Mouse (Mus musculus): ENCODE results near the gene Fhl1. TPM values are rescaled to one million over a fixed set of nuclear protein-coding genes. Genes with fewer than 3 reads are reported as not detected.

Gene Fhl1
- polyA plus RNA-seq, 1 experiment from 2014 or later = 52.0 TPM

GRCm38 (mm10) chrX:56791268-56791667, 59.7 kb downstream of the Fhl1 start:
- H3K4me1 ChIP-seq (ENCODE audit: control insufficient read depth, insufficient read depth, low read length) = no peaks in the 10 kb centered on the region
- no peaks in the 10 kb centered on the region for H3K9me3 ChIP-seq (ENCODE audit: control insufficient read depth, low read length)
- H3K36me3 ChIP-seq (ENCODE audit: control insufficient read depth, insufficient read depth, low read length) = no peaks in the 10 kb centered on the region; the same call in 1 of the 2 replicates
- ATAC-seq (ENCODE audit: insufficient number of reproducible peaks, low FRiP score, low TSS enrichment, low read depth) = peak; percentile 35; the same call in 1 of the 2 replicates
- no peak overlapping the region for H3K9ac ChIP-seq (ENCODE audit: low read length)
- no peak overlapping the region for H3K4me3 ChIP-seq (ENCODE audit: low read depth, low read length)
- H3K27me3 ChIP-seq (ENCODE audit: control insufficient read depth, insufficient read depth, low read length) = no peaks in the 10 kb centered on the region
- 57% methylated on average over 15 of the region's 15 CpGs for WGBS
- no peak overlapping the region for H3K4me2 ChIP-seq (ENCODE audit: low read depth, severe bottlenecking)
- DNase-seq (ENCODE audit: low spot score) = peak; percentile 64
- H3K27ac ChIP-seq (replicated peaks; ENCODE audit: low read depth, low read length) = no peak overlapping the region

GRCm38 (mm10) chrX:56821765-56822603, 90.4 kb downstream of the Fhl1 start, which contains the start of gene Map7d3:
Gene Map7d3 (minus strand): TSS chrX:56822326.
- ATAC-seq (ENCODE audit: insufficient number of reproducible peaks, low FRiP score, low TSS enrichment, low read depth) = peak; percentile 65; the same call in 1 of the 2 replicates
- WGBS = 18% methylated on average over 35 of the region's 35 CpGs
- no peaks in the 10 kb centered on the region for H3K27me3 ChIP-seq (ENCODE audit: control insufficient read depth, insufficient read depth, low read length)

DNA sequence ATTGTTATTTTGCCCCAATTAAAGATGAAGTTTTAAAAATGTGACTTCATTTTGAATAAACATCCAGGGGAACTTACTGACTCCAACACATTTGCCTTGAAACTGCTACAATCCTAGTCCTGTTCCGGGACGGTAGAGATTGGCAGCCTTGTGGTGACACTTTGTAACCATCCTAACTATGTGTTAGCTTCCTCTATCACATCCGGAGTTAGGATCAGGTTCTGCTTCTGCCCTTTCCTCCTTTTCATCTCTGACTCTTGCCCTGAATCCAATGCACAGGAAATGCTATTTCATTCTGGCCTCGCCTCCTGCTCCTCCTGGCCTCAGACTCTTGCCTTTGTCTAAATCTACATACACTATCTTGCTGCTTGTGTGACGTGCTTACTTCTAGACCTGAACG, 95.9 kb downstream of the Fhl1 start:
- Histone ChIP-seq H3K9me3 (ENCODE audit: control insufficient read depth, low read length) (no peaks in the 10 kb centered on the region), H3K36me3 (ENCODE audit: control insufficient read depth, insufficient read depth, low read length) (no peaks in the 10 kb centered on the region), H3K27me3 (ENCODE audit: control insufficient read depth, insufficient read depth, low read length) (no peaks in the 10 kb centered on the region), H3K9ac (ENCODE audit: low read length) (no peak overlapping the region), H3K4me3 (ENCODE audit: low read depth, low read length) (no peak overlapping the region), H3K4me1 (ENCODE audit: control insufficient read depth, insufficient read depth, low read length) (no peaks in the 10 kb centered on the region), H3K4me2 (ENCODE audit: low read depth, severe bottlenecking) (no peak overlapping the region), H3K27ac (replicated peaks; ENCODE audit: low read depth, low read length) (no peak overlapping the region)
- no peak for DNase-seq (ENCODE audit: low spot score)
- WGBS = 76% methylated on average over 6 of the region's 6 CpGs
- no peak for ATAC-seq (ENCODE audit: insufficient number of reproducible peaks, low FRiP score, low TSS enrichment, low read depth)

More at GRCm38 (mm10) chrX:56821765-56822603, 90.4 kb downstream of the Fhl1 start, which contains the start of gene Map7d3:
- no peaks in the 10 kb centered on the region for H3K36me3 ChIP-seq (ENCODE audit: control insufficient read depth, insufficient read depth, low read length)
- H3K4me2 ChIP-seq (ENCODE audit: low read depth, severe bottlenecking) = peak within 1 kb of the TSS; percentile 43
- peak within 1 kb of the TSS; percentile 40 for H3K9ac ChIP-seq (ENCODE audit: low read length)
- peak within 1 kb of the TSS; percentile 35 for H3K4me3 ChIP-seq (ENCODE audit: low read depth, low read length)
- no peak within 1 kb of the TSS for H3K27ac ChIP-seq (replicated peaks; ENCODE audit: low read depth, low read length)
- no peaks in the 10 kb centered on the region for H3K4me1 ChIP-seq (ENCODE audit: control insufficient read depth, insufficient read depth, low read length)
- peak; percentile 40 for DNase-seq (ENCODE audit: low spot score)
- no peaks in the 10 kb centered on the region for H3K9me3 ChIP-seq (ENCODE audit: control insufficient read depth, low read length)

DNA sequence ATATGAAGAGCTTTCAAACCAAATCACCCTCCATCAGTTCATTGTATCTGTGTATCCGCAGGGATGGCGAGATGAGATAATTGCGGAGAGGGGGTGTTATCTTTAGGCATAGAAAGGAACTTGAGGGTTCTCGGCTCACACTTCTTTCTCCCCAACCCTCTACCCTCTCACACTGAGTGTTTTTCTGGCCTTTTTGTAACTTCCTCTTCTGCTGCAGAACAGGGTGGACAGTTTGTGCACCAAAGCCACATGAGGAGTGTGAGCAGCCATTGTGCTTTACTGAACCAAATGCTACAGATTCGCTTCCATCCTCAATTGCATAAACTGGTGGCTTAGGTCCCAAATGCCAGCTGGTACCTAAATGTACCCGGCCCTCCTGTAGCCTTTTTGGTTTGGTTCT, 104.3 kb downstream of the Fhl1 start:
- H3K4me2 ChIP-seq (ENCODE audit: low read depth, severe bottlenecking) = no peak overlapping the region
- no peak overlapping the region for H3K9ac ChIP-seq (ENCODE audit: low read length)
- H3K27me3 ChIP-seq (ENCODE audit: control insufficient read depth, insufficient read depth, low read length) = no peaks in the 10 kb centered on the region
- ATAC-seq (ENCODE audit: insufficient number of reproducible peaks, low FRiP score, low TSS enrichment, low read depth) (no peak), DNase-seq (ENCODE audit: low spot score) (no peak)
- no peak overlapping the region for H3K4me3 ChIP-seq (ENCODE audit: low read depth, low read length)
- H3K27ac ChIP-seq (replicated peaks; ENCODE audit: low read depth, low read length) = no peak overlapping the region
- no peaks in the 10 kb centered on the region for H3K36me3 ChIP-seq (ENCODE audit: control insufficient read depth, insufficient read depth, low read length)
- 93% methylated on average over 6 of the region's 6 CpGs for WGBS
- no peaks in the 10 kb centered on the region for H3K9me3 ChIP-seq (ENCODE audit: control insufficient read depth, low read length)
- H3K4me1 ChIP-seq (ENCODE audit: control insufficient read depth, insufficient read depth, low read length) = no peaks in the 10 kb centered on the region

DNA sequence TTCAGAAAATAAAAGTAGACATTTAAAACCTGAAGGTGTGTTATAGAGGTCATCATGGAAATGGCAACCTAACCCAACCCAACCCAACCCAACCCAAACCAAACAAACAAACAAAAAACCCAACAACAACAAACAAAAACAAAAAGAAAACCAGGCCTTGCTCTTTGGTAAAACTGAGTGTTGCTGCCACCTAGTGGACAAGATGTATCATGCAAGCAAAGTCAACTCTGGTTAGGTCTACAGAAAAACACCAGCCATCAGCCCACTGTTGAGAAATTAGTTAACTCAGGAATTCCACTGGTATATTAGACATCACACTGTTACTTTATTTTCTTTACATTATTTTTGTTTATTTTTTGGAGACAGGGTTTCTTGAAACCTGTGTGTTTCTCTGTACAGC, 107.8 kb downstream of the Fhl1 start:
- no peak overlapping the region for H3K9ac ChIP-seq (ENCODE audit: low read length)
- no peak overlapping the region for H3K4me3 ChIP-seq (ENCODE audit: low read depth, low read length)
- no peaks in the 10 kb centered on the region for H3K36me3 ChIP-seq (ENCODE audit: control insufficient read depth, insufficient read depth, low read length)
- ATAC-seq (ENCODE audit: insufficient number of reproducible peaks, low FRiP score, low TSS enrichment, low read depth) (no peak), DNase-seq (ENCODE audit: low spot score) (peak; percentile 34)
- H3K4me1 ChIP-seq (ENCODE audit: control insufficient read depth, insufficient read depth, low read length) = no peaks in the 10 kb centered on the region
- H3K27ac ChIP-seq (replicated peaks; ENCODE audit: low read depth, low read length) = no peak overlapping the region
- no peak overlapping the region for H3K4me2 ChIP-seq (ENCODE audit: low read depth, severe bottlenecking)
- no peaks in the 10 kb centered on the region for H3K27me3 ChIP-seq (ENCODE audit: control insufficient read depth, insufficient read depth, low read length)
- H3K9me3 ChIP-seq (ENCODE audit: control insufficient read depth, low read length) = no peaks in the 10 kb centered on the region

GRCm38 (mm10) chrX:56841255-56841654, 109.7 kb downstream of the Fhl1 start:
- DNase-seq (ENCODE audit: low spot score) (no peak), ATAC-seq (ENCODE audit: insufficient number of reproducible peaks, low FRiP score, low TSS enrichment, low read depth) (no peak)
- H3K4me1 ChIP-seq (ENCODE audit: control insufficient read depth, insufficient read depth, low read length) = no peaks in the 10 kb centered on the region
- no peaks in the 10 kb centered on the region for H3K27me3 ChIP-seq (ENCODE audit: control insufficient read depth, insufficient read depth, low read length)
- no peak overlapping the region for H3K27ac ChIP-seq (replicated peaks; ENCODE audit: low read depth, low read length)
- no peak overlapping the region for H3K4me3 ChIP-seq (ENCODE audit: low read depth, low read length)
- no peak overlapping the region for H3K9ac ChIP-seq (ENCODE audit: low read length)
- no peaks in the 10 kb centered on the region for H3K36me3 ChIP-seq (ENCODE audit: control insufficient read depth, insufficient read depth, low read length)
- no peak overlapping the region for H3K4me2 ChIP-seq (ENCODE audit: low read depth, severe bottlenecking)
- no peaks in the 10 kb centered on the region for H3K9me3 ChIP-seq (ENCODE audit: control insufficient read depth, low read length)
- 77% methylated on average over 5 of the region's 5 CpGs for WGBS

Other genes starting within 250 kb of the Fhl1 start
- gene Gm10477, start 207.0 kb upstream of the Fhl1 start, polyA plus RNA-seq (2014; fragmentation: Nextera tagmentation; extraction: Ambion mirVana) = not detected in 2 replicates
- not detected in 2 replicates for gene Gm648, start 182.2 kb upstream of the Fhl1 start, polyA plus RNA-seq (2014; fragmentation: Nextera tagmentation; extraction: Ambion mirVana)
- gene Mmgt1, start 133.7 kb upstream of the Fhl1 start, polyA plus RNA-seq (2014; fragmentation: Nextera tagmentation; extraction: Ambion mirVana) = 34.5 and 41.4 TPM in 2 replicates
- 6.6 and 7.8 TPM in 2 replicates for gene Slc9a6, start 122.0 kb upstream of the Fhl1 start, polyA plus RNA-seq (2014; fragmentation: Nextera tagmentation; extraction: Ambion mirVana)
- gene Map7d3, start 90.5 kb downstream of the Fhl1 start, polyA plus RNA-seq (2014; fragmentation: Nextera tagmentation; extraction: Ambion mirVana) = 3.0 and 3.2 TPM in 2 replicates
- gene Adgrg4, start 138.4 kb downstream of the Fhl1 start, polyA plus RNA-seq (2014; fragmentation: Nextera tagmentation; extraction: Ambion mirVana) = not detected in 2 replicates